Mouse (Mus musculus): Measurements from ENCODE around the gene Ets1. TPM values are rescaled to one million over a fixed set of nuclear protein-coding genes. Genes with fewer than 3 reads are reported as not detected.

Gene Ets1
- polyA plus RNA-seq, 1 experiment from 2014 or later = 80.2 TPM

- 94% methylated on average over 6 of the region's 6 CpGs for WGBS
- no peak for ATAC-seq (ENCODE audit: low FRiP score, low TSS enrichment)
- H3K9me3 ChIP-seq (ENCODE audit: low read length) = no peaks in the 10 kb centered on the region
Observed at GRCm38 (mm10) chr9:32615461-32615860, 20.6 kb upstream of the Ets1 start.

GRCm38 (mm10) chr9:32615986-32616385 is 20.0 kb upstream of the Ets1 start:
- H3K36me3 ChIP-seq (ENCODE audit: insufficient read depth, low read length) = no peaks in the 10 kb centered on the region
- 41% methylated on average over 7 of the region's 7 CpGs for WGBS
- H3K27ac ChIP-seq (ENCODE audit: low read length) = no peak overlapping the region
- H3K9ac ChIP-seq (replicated peaks; ENCODE audit: low read length) = no peak overlapping the region
- H3K9me3 ChIP-seq (ENCODE audit: low read length) = no peaks in the 10 kb centered on the region
- peaks cover 19% of the 10 kb centered on the region for H3K4me1 ChIP-seq (ENCODE audit: insufficient read depth, low read length)
- H3K4me3 ChIP-seq (ENCODE audit: low read length) = no peak overlapping the region
- no peak for ATAC-seq (ENCODE audit: low FRiP score, low TSS enrichment)
- no peaks in the 10 kb centered on the region for H3K27me3 ChIP-seq (ENCODE audit: insufficient read depth, low read length)
- no peak overlapping the region for H3K4me2 ChIP-seq (replicated peaks; ENCODE audit: low read depth, low read length)

More at GRCm38 (mm10) chr9:32615461-32615860, 20.6 kb upstream of the Ets1 start:
- H3K4me1 ChIP-seq (ENCODE audit: insufficient read depth, low read length) = peaks cover 24% of the 10 kb centered on the region
- H3K4me2 ChIP-seq (replicated peaks; ENCODE audit: low read depth, low read length) = no peak overlapping the region
- no peak overlapping the region for H3K9ac ChIP-seq (replicated peaks; ENCODE audit: low read length)
- H3K27ac ChIP-seq (ENCODE audit: low read length) = no peak overlapping the region
- H3K4me3 ChIP-seq (ENCODE audit: low read length) = no peak overlapping the region
- no peaks in the 10 kb centered on the region for H3K27me3 ChIP-seq (ENCODE audit: insufficient read depth, low read length)
- H3K36me3 ChIP-seq (ENCODE audit: insufficient read depth, low read length) = no peaks in the 10 kb centered on the region

- Histone ChIP-seq H3K4me1 (ENCODE audit: insufficient read depth, low read length) (peaks cover 19% of the 10 kb centered on the region), H3K4me3 (ENCODE audit: low read length) (no peak overlapping the region), H3K36me3 (ENCODE audit: insufficient read depth, low read length) (no peaks in the 10 kb centered on the region), H3K9ac (replicated peaks; ENCODE audit: low read length) (no peak overlapping the region), H3K4me2 (replicated peaks; ENCODE audit: low read depth, low read length) (no peak overlapping the region), H3K27ac (ENCODE audit: low read length) (no peak overlapping the region), H3K27me3 (ENCODE audit: insufficient read depth, low read length) (no peaks in the 10 kb centered on the region), H3K9me3 (ENCODE audit: low read length) (no peaks in the 10 kb centered on the region)
- WGBS = 94% methylated on average over 5 of the region's 5 CpGs
- no peak for ATAC-seq (ENCODE audit: low FRiP score, low TSS enrichment)
Observed at GRCm38 (mm10) chr9:32616516-32617429, 19.2 kb upstream of the Ets1 start.

GRCm38 (mm10) chr9:32617430-32617768 is 18.6 kb upstream of the Ets1 start:
- Histone ChIP-seq H3K4me1 (ENCODE audit: insufficient read depth, low read length) (peaks cover 19% of the 10 kb centered on the region), H3K36me3 (ENCODE audit: insufficient read depth, low read length) (no peaks in the 10 kb centered on the region), H3K4me2 (replicated peaks; ENCODE audit: low read depth, low read length) (no peak overlapping the region), H3K27ac (ENCODE audit: low read length) (no peak overlapping the region), H3K9me3 (ENCODE audit: low read length) (no peaks in the 10 kb centered on the region), H3K9ac (replicated peaks; ENCODE audit: low read length) (no peak overlapping the region), H3K4me3 (ENCODE audit: low read length) (no peak overlapping the region), H3K27me3 (ENCODE audit: insufficient read depth, low read length) (no peaks in the 10 kb centered on the region)
- ATAC-seq (ENCODE audit: low FRiP score, low TSS enrichment) = no peak
- 75% methylated on average over 5 of the region's 5 CpGs for WGBS

- Histone ChIP-seq H3K27me3 (ENCODE audit: insufficient read depth, low read length) (no peaks in the 10 kb centered on the region), H3K36me3 (ENCODE audit: insufficient read depth, low read length) (no peaks in the 10 kb centered on the region), H3K4me3 (ENCODE audit: low read length) (no peak overlapping the region), H3K9ac (replicated peaks; ENCODE audit: low read length) (no peak overlapping the region), H3K4me2 (replicated peaks; ENCODE audit: low read depth, low read length) (no peak overlapping the region), H3K27ac (ENCODE audit: low read length) (no peak overlapping the region), H3K4me1 (ENCODE audit: insufficient read depth, low read length) (peaks cover 9% of the 10 kb centered on the region; the same call in 1 of the 2 replicates), H3K9me3 (ENCODE audit: low read length) (no peaks in the 10 kb centered on the region)
- 85% methylated on average over 9 of the region's 9 CpGs for WGBS
- no peak for ATAC-seq (ENCODE audit: low FRiP score, low TSS enrichment)
Observed at GRCm38 (mm10) chr9:32618544-32619120, 17.4 kb upstream of the Ets1 start.

GRCm38 (mm10) chr9:32619661-32620060 is 16.4 kb upstream of the Ets1 start:
- Histone ChIP-seq H3K4me2 (replicated peaks; ENCODE audit: low read depth, low read length) (no peak overlapping the region), H3K4me3 (ENCODE audit: low read length) (no peak overlapping the region), H3K9me3 (ENCODE audit: low read length) (no peaks in the 10 kb centered on the region), H3K27ac (ENCODE audit: low read length) (no peak overlapping the region), H3K27me3 (ENCODE audit: insufficient read depth, low read length) (no peaks in the 10 kb centered on the region), H3K4me1 (ENCODE audit: insufficient read depth, low read length) (peaks cover 9% of the 10 kb centered on the region; the same call in 1 of the 2 replicates), H3K36me3 (ENCODE audit: insufficient read depth, low read length) (no peaks in the 10 kb centered on the region), H3K9ac (replicated peaks; ENCODE audit: low read length) (no peak overlapping the region)
- WGBS = 90% methylated on average over 6 of the region's 6 CpGs
- ATAC-seq (ENCODE audit: low FRiP score, low TSS enrichment) = no peak

- Histone ChIP-seq H3K9me3 (ENCODE audit: low read length) (no peaks in the 10 kb centered on the region), H3K4me2 (replicated peaks; ENCODE audit: low read depth, low read length) (no peak overlapping the region), H3K27ac (ENCODE audit: low read length) (no peak overlapping the region), H3K27me3 (ENCODE audit: insufficient read depth, low read length) (no peaks in the 10 kb centered on the region), H3K36me3 (ENCODE audit: insufficient read depth, low read length) (no peaks in the 10 kb centered on the region), H3K9ac (replicated peaks; ENCODE audit: low read length) (no peak overlapping the region), H3K4me3 (ENCODE audit: low read length) (no peak overlapping the region), H3K4me1 (ENCODE audit: insufficient read depth, low read length) (peaks cover 9% of the 10 kb centered on the region; the same call in 1 of the 2 replicates)
- WGBS = 96% methylated on average over 3 of the region's 3 CpGs
- no peak for ATAC-seq (ENCODE audit: low FRiP score, low TSS enrichment)
Observed at GRCm38 (mm10) chr9:32620446-32620845, 15.6 kb upstream of the Ets1 start.

- Histone ChIP-seq H3K9me3 (ENCODE audit: low read length) (no peaks in the 10 kb centered on the region), H3K9ac (replicated peaks; ENCODE audit: low read length) (no peak overlapping the region), H3K27ac (ENCODE audit: low read length) (no peak overlapping the region), H3K4me3 (ENCODE audit: low read length) (no peak overlapping the region), H3K36me3 (ENCODE audit: insufficient read depth, low read length) (no peaks in the 10 kb centered on the region), H3K27me3 (ENCODE audit: insufficient read depth, low read length) (no peaks in the 10 kb centered on the region), H3K4me1 (ENCODE audit: insufficient read depth, low read length) (no peaks in the 10 kb centered on the region), H3K4me2 (replicated peaks; ENCODE audit: low read depth, low read length) (no peak overlapping the region)
- no peak for ATAC-seq (ENCODE audit: low FRiP score, low TSS enrichment)
- WGBS = 19% methylated on average over 1 of the region's 1 CpGs
Observed at GRCm38 (mm10) chr9:32629385-32629981, 6.5 kb upstream of the Ets1 start.

GRCm38 (mm10) chr9:32631341-32631740 is 4.7 kb upstream of the Ets1 start:
- H3K9me3 ChIP-seq (ENCODE audit: low read length) = no peaks in the 10 kb centered on the region
- ATAC-seq (ENCODE audit: low FRiP score, low TSS enrichment) = no peak
- H3K4me3 ChIP-seq (ENCODE audit: low read length) = no peak overlapping the region
- H3K36me3 ChIP-seq (ENCODE audit: insufficient read depth, low read length) = no peaks in the 10 kb centered on the region
- H3K9ac ChIP-seq (replicated peaks; ENCODE audit: low read length) = no peak overlapping the region
- H3K27ac ChIP-seq (ENCODE audit: low read length) = no peak overlapping the region
- no peaks in the 10 kb centered on the region for H3K4me1 ChIP-seq (ENCODE audit: insufficient read depth, low read length)
- no peak overlapping the region for H3K4me2 ChIP-seq (replicated peaks; ENCODE audit: low read depth, low read length)
- H3K27me3 ChIP-seq (ENCODE audit: insufficient read depth, low read length) = no peaks in the 10 kb centered on the region

GRCm38 (mm10) chr9:32632237-32632636 is 3.8 kb upstream of the Ets1 start:
- 79% methylated on average over 7 of the region's 7 CpGs for WGBS
- no peak overlapping the region for H3K27ac ChIP-seq (ENCODE audit: low read length)
- no peaks in the 10 kb centered on the region for H3K9me3 ChIP-seq (ENCODE audit: low read length)

More at GRCm38 (mm10) chr9:32632237-32632636, 3.8 kb upstream of the Ets1 start:
- Histone ChIP-seq H3K4me1 (ENCODE audit: insufficient read depth, low read length) (no peaks in the 10 kb centered on the region), H3K4me3 (ENCODE audit: low read length) (no peak overlapping the region), H3K36me3 (ENCODE audit: insufficient read depth, low read length) (no peaks in the 10 kb centered on the region), H3K9ac (replicated peaks; ENCODE audit: low read length) (no peak overlapping the region), H3K27me3 (ENCODE audit: insufficient read depth, low read length) (no peaks in the 10 kb centered on the region), H3K4me2 (replicated peaks; ENCODE audit: low read depth, low read length) (no peak overlapping the region)
- no peak for ATAC-seq (ENCODE audit: low FRiP score, low TSS enrichment)
